Mouse (Mus musculus): ENCODE measurements around the gene Zscan5b. TPM values are rescaled to one million over a fixed set of nuclear protein-coding genes. Genes with fewer than 3 reads are reported as not detected.

Zscan5b gene
- polyA plus RNA-seq, 1 experiment from 2014 or later, result not detected

DNA sequence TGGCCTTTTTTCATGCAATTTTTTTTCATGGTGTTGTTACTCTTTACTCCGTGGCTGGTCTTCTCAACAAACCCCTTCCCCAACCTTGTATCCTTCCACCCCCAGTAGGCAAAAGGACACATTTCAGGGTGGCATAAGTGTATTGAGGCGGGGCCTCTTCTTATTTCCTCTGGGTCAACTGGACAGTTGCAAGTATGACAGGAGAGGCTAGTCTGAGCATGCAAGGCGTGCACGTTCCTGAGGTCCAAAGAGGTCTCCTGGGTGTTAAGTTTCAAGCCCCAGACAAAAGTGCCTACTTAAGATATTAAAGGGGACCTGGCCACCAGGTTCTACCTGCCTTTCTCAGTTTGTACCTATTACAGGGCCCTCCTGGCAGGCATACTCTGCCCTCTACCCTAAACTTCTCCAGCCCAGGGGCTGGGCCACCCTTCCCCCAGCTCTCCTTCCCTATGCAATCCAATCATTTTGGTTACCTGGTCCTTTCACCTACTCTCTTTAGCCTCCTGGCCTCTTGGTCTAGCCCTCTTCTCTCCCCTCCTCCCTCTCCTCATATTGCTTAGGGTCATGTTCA is 62.4 kb downstream of the Zscan5b start:
- Histone ChIP-seq H3K4me1 (ENCODE audit: control insufficient read depth, insufficient read depth, low read length) (peaks cover 4% of the 10 kb centered on the region; the same call in 1 of the 2 replicates), H3K4me3 (ENCODE audit: low read length) (no peak overlapping the region), H3K27ac (ENCODE audit: low read depth, low read length) (no peak overlapping the region), H3K4me2 (replicated peaks; ENCODE audit: low read depth, low read length) (no peak overlapping the region), H3K27me3 (ENCODE audit: control insufficient read depth, insufficient read depth, low read length) (no peaks in the 10 kb centered on the region), H3K9ac (ENCODE audit: low read depth, low read length) (no peak overlapping the region), H3K36me3 (ENCODE audit: control insufficient read depth, insufficient read depth, low read length) (no peaks in the 10 kb centered on the region), H3K9me3 (ENCODE audit: control insufficient read depth, low read length) (no peaks in the 10 kb centered on the region)
- no peak for ATAC-seq (ENCODE audit: low FRiP score, low TSS enrichment)
- 79% methylated on average over 4 of the region's 4 CpGs for WGBS

DNA sequence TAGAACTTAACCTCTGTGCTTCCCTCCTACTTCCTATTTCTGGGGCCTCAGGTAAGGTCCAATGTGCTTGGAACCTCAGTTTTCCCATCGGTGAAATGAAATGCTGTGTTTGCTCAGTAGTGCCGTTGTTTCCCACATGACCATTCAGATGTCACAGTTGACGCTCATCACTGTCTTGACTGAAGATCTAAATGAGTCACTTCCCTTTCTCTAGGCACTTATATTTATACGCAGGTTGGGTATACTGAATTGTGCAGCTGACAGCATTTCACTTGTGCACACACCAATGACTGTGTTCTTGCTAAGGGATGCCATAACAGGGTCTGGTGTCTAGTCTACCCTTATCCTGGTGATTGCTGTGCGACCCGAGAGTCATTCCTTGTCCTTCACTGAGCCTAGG is 63.3 kb downstream of the Zscan5b start:
- no peaks in the 10 kb centered on the region for H3K9me3 ChIP-seq (ENCODE audit: control insufficient read depth, low read length)
- WGBS, result 88% methylated on average over 6 of the region's 6 CpGs
- no peak overlapping the region for H3K9ac ChIP-seq (ENCODE audit: low read depth, low read length)
- no peak overlapping the region for H3K27ac ChIP-seq (ENCODE audit: low read depth, low read length)
- no peak overlapping the region for H3K4me2 ChIP-seq (replicated peaks; ENCODE audit: low read depth, low read length)
- no peaks in the 10 kb centered on the region for H3K27me3 ChIP-seq (ENCODE audit: control insufficient read depth, insufficient read depth, low read length)
- H3K4me1 ChIP-seq (ENCODE audit: control insufficient read depth, insufficient read depth, low read length), result peaks cover 4% of the 10 kb centered on the region; the same call in 1 of the 2 replicates
- H3K36me3 ChIP-seq (ENCODE audit: control insufficient read depth, insufficient read depth, low read length), result no peaks in the 10 kb centered on the region
- ATAC-seq (ENCODE audit: low FRiP score, low TSS enrichment), result no peak
- H3K4me3 ChIP-seq (ENCODE audit: low read length), result no peak overlapping the region

DNA sequence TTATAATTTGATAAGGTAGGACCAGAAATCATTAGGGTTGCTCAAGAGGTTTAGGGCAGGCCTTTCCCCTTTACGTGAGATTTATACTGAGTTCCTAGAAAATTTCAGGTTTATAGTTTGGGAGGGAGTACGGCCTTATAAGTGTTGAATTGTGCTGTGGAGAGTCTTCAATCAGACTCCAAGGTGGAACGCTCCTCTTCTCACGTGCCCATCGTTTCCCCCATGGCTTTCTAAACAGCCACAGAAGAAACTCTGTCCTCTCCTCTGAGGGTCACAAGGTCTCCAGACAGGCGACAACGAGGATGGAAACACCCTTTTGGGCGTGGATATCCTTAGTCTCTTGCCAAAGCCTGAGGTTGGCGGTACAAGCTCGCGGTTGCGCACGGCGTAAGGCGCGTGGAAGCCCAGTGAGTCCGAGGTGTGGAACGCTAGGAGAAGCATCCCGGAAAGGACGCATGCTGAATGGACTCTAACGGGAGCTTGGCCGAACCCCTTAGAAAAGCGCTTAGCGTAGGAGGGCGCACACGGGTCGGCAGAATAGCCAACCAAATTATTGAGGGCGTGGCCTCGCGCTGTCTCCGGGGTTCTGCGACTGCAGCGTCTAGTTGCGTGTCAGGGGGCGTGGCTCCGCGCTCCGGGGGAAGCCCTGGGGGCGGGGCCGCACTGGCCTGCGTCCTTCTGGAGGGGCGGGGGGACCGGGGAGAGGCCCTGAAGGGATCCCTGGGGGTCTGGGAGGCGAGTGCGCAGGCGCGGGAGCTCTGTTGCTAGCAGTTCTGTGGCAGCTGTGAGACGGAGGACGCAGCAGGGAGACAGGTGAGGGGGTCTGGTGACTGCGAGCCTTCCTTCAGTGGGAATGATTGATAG is 64.0 kb downstream of the Zscan5b start, which contains the start of gene Zfp667:
Gene Zfp667, plus strand, starts transcription at position 738 of the 864 bp plus-strand sequence.
- Histone ChIP-seq H3K4me1 (ENCODE audit: control insufficient read depth, insufficient read depth, low read length) (peaks cover 4% of the 10 kb centered on the region; the same call in 1 of the 2 replicates), H3K27ac (ENCODE audit: low read depth, low read length) (peak within 1 kb of the TSS; percentile 38; the same call in 1 of the 2 replicates), H3K4me2 (replicated peaks; ENCODE audit: low read depth, low read length) (peak within 1 kb of the TSS; percentile 68), H3K9ac (ENCODE audit: low read depth, low read length) (peak within 1 kb of the TSS; percentile 56), H3K27me3 (ENCODE audit: control insufficient read depth, insufficient read depth, low read length) (no peaks in the 10 kb centered on the region), H3K9me3 (ENCODE audit: control insufficient read depth, low read length) (no peaks in the 10 kb centered on the region), H3K36me3 (ENCODE audit: control insufficient read depth, insufficient read depth, low read length) (no peaks in the 10 kb centered on the region), H3K4me3 (ENCODE audit: low read length) (peak within 1 kb of the TSS; percentile 45)
- WGBS, result 3% methylated on average over 49 of the region's 50 CpGs
- ATAC-seq (ENCODE audit: low FRiP score, low TSS enrichment), result peak; percentile 85

DNA sequence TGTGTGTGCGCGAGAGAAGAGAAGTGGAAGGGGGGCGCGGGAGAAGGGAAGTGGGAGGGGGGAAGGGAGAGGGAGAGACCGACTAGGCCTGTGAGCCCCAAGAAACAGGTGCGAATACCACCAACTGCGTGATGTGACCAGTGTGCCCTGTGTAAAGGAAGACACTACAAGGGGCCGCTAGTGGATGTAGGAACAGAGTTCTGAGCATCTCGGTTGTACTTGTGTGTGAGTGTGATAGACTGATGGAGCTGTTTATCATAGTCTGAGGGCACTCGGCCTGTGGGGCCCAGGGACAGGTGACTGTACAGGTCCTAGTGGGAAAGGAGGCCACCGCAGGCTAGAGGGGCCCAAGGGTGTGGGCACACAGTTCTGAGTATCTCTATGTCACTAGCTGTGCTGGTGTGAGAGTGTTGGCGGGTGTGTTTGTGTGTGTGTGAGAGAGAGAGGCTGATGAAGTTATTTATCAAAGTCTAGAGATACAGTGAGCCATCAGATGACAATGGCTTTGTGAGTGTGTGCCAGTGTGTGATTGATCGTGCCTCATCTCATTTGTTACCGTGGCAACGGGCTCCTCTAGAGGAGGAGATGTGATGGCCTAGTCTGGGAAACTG is 64.9 kb downstream of the Zscan5b start:
- no peak overlapping the region for H3K27ac ChIP-seq (ENCODE audit: low read depth, low read length)
- peak; percentile 4 for ATAC-seq (ENCODE audit: low FRiP score, low TSS enrichment)

More for the DNA sequence above, 64.9 kb downstream of the Zscan5b start:
- H3K9ac ChIP-seq (ENCODE audit: low read depth, low read length), result peak overlapping the region; percentile 56
- no peaks in the 10 kb centered on the region for H3K9me3 ChIP-seq (ENCODE audit: control insufficient read depth, low read length)
- H3K27me3 ChIP-seq (ENCODE audit: control insufficient read depth, insufficient read depth, low read length), result no peaks in the 10 kb centered on the region
- H3K4me2 ChIP-seq (replicated peaks; ENCODE audit: low read depth, low read length), result peak overlapping the region; percentile 68
- peaks cover 4% of the 10 kb centered on the region; the same call in 1 of the 2 replicates for H3K4me1 ChIP-seq (ENCODE audit: control insufficient read depth, insufficient read depth, low read length)
- no peaks in the 10 kb centered on the region for H3K36me3 ChIP-seq (ENCODE audit: control insufficient read depth, insufficient read depth, low read length)
- 31% methylated on average over 15 of the region's 15 CpGs for WGBS
- peak overlapping the region; percentile 45 for H3K4me3 ChIP-seq (ENCODE audit: low read length)

Other genes with a start within 250 kb of the Zscan5b start
- gene Vmn1r65, start 211.3 kb upstream of the Zscan5b start, polyA plus RNA-seq (2014; fragmentation: Nextera tagmentation; extraction: Ambion mirVana), result not detected in 2 replicates
- gene Nlrp4c, start 177.1 kb upstream of the Zscan5b start, polyA plus RNA-seq (2014; fragmentation: Nextera tagmentation; extraction: Ambion mirVana), result not detected in 2 replicates
- gene Zfp787, start 66.3 kb upstream of the Zscan5b start, polyA plus RNA-seq (2014; fragmentation: Nextera tagmentation; extraction: Ambion mirVana), result 15.3 and 20.9 TPM in 2 replicates
- gene Zfp444, start 50.1 kb upstream of the Zscan5b start, polyA plus RNA-seq (2014; fragmentation: Nextera tagmentation; extraction: Ambion mirVana), result 59.7 and 70.8 TPM in 2 replicates
- not detected in 2 replicates for gene Galp, start 25.2 kb upstream of the Zscan5b start, polyA plus RNA-seq (2014; fragmentation: Nextera tagmentation; extraction: Ambion mirVana)
- gene Epp13, start 30.4 kb downstream of the Zscan5b start, polyA plus RNA-seq (2014; fragmentation: Nextera tagmentation; extraction: Ambion mirVana), result not detected in 2 replicates
- 4.4 and 4.8 TPM in 2 replicates for gene Zfp667, start 64.3 kb downstream of the Zscan5b start, polyA plus RNA-seq (2014; fragmentation: Nextera tagmentation; extraction: Ambion mirVana)
- gene Zfp583, start 109.0 kb downstream of the Zscan5b start, polyA plus RNA-seq (2014; fragmentation: Nextera tagmentation; extraction: Ambion mirVana), result 4.1 and 5.5 TPM in 2 replicates
- 2.6 TPM in 2 replicates for gene Gm3854, start 121.5 kb downstream of the Zscan5b start, polyA plus RNA-seq (2014; fragmentation: Nextera tagmentation; extraction: Ambion mirVana)
- 2.1 TPM in 2 replicates for gene Zfp78, start 141.0 kb downstream of the Zscan5b start, polyA plus RNA-seq (2014; fragmentation: Nextera tagmentation; extraction: Ambion mirVana)
- 7.5 and 8.7 TPM in 2 replicates for gene Zfp28, start 161.0 kb downstream of the Zscan5b start, polyA plus RNA-seq (2014; fragmentation: Nextera tagmentation; extraction: Ambion mirVana)
- gene Smim17, start 176.4 kb downstream of the Zscan5b start, polyA plus RNA-seq (2014; fragmentation: Nextera tagmentation; extraction: Ambion mirVana), result not detected in 2 replicates
- gene Gm20715, start 188.0 kb downstream of the Zscan5b start, polyA plus RNA-seq (2014; fragmentation: Nextera tagmentation; extraction: Ambion mirVana), result not detected in 2 replicates
- not detected in 2 replicates for gene Olfr1344, start 216.4 kb downstream of the Zscan5b start, polyA plus RNA-seq (2014; fragmentation: Nextera tagmentation; extraction: Ambion mirVana)
- gene Olfr1336, start 233.9 kb downstream of the Zscan5b start, polyA plus RNA-seq (2014; fragmentation: Nextera tagmentation; extraction: Ambion mirVana), result not detected in 2 replicates
- gene Olfr1346, start 244.8 kb downstream of the Zscan5b start, polyA plus RNA-seq (2014; fragmentation: Nextera tagmentation; extraction: Ambion mirVana), result not detected in 2 replicates

Data from kidney, embryonic 14.5 days (tissue).